Mouse (Mus musculus) heart, embryonic 11.5 days (tissue): ENCODE measurements at regions not wholly inside any gene's neighbourhood (a gene's known extent, or its start where the extent isn't known, plus 50 kb on each side); places are given as distances from the start of the nearest gene placed in this dataset.
"Not testable (repeated sequence)": the region's sequence is repeated elsewhere in the genome, so short reads cannot be mapped to it uniquely, and the experiment has no call there.

ENCODE experiments used
- ATAC-seq: fragments of 200-750 bp; cut with Nextera tagmentation; replicated peaks from 2 replicates; pipeline ENCODE4 v1.8.0; 2017; ENCODE audit warnings: moderate library complexity; ENCODE audit not compliant: insufficient number of reproducible peaks, low FRiP score, low TSS enrichment
- H3K27ac ChIP-seq: fragments of 300-500 bp; sonication (generic); 2 replicates; pipeline ENCODE4 v1.5.1; 2014; ENCODE audit warnings: mild to moderate bottlenecking, low read depth, low read length
- H3K27me3 ChIP-seq: fragments of 300-500 bp; sonication (generic); 2 replicates; pipeline ENCODE4 v1.6.1; 2014; ENCODE audit warnings: mild to moderate bottlenecking, low read length, mixed read lengths; ENCODE audit not compliant: control insufficient read depth, insufficient read depth
- H3K36me3 ChIP-seq: fragments of 300-500 bp; sonication (generic); 2 replicates; pipeline ENCODE4 v1.6.1; 2014; ENCODE audit warnings: mild to moderate bottlenecking, low read length, moderate library complexity, mixed read lengths; ENCODE audit not compliant: control insufficient read depth, insufficient read depth
- H3K4me1 ChIP-seq: fragments of 300-500 bp; sonication (generic); 2 replicates; pipeline ENCODE4 v1.6.1; 2014; ENCODE audit warnings: low read length; ENCODE audit not compliant: control insufficient read depth, insufficient read depth
- H3K4me2 ChIP-seq: fragments of 300-500 bp; sonication (generic); 2 replicates; pipeline ENCODE4 v1.6.1; 2014; ENCODE audit warnings: mild to moderate bottlenecking, moderate library complexity
- H3K4me3 ChIP-seq: fragments of 300-500 bp; sonication (generic); 2 replicates; pipeline ENCODE4 v1.5.1; 2014; ENCODE audit warnings: low read depth, low read length
- H3K9ac ChIP-seq: fragments of 300-500 bp; sonication (generic); 2 replicates; pipeline ENCODE4 v1.6.1; 2014; ENCODE audit warnings: mild to moderate bottlenecking, low read depth, low read length, moderate library complexity
- H3K9me3 ChIP-seq: fragments of 300-500 bp; sonication (generic); replicated peaks from 2 replicates; pipeline ENCODE4 v1.6.1; 2016; ENCODE audit warnings: low read length; ENCODE audit not compliant: control insufficient read depth
- WGBS: fragments of 180-500 bp; shearing (Covaris S2); extraction: QIAGEN DNeasy Blood & Tissue Kit; methylation state at CpG from one replicate; pipeline ENCODE4 v1.1.7; 2014; ENCODE audit not compliant: insufficient replicate concordance; 5-methylcytosine and 5-hydroxymethylcytosine counted together

DNA sequence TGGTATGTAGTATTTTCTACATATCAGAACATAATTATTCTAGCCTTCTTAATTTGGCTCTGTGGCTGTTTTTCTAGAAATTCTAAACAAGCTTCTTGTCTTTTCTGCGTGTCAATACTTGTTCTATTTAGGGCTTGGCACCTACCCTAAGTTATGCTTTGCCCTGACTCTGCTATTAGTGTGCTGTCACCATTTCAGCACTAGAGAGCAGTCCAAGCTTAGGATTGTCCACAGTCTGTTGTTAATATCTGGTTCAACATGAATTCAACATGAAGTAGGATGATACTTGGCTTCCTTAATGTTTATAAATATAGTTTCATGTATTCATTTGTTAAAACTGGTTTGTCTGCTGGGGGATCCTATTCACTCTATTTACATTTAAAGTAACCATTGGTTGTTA is 61.2 kb downstream of the Maged1 start:
- Histone ChIP-seq H3K27ac (no peak overlapping the region), H3K4me3 (no peak overlapping the region), H3K4me2 (no peak overlapping the region), H3K9ac (no peak overlapping the region), H3K9me3 (no peaks in the 10 kb centered on the region), H3K4me1 (no peaks in the 10 kb centered on the region), H3K36me3 (no peaks in the 10 kb centered on the region), H3K27me3 (0 out of 2 replicates have a peak, but pooled peaks cover 3% of the 10 kb centered on the region)
- ATAC-seq = no peak
- 55% methylated on average over 1 of the region's 1 CpGs for WGBS

- not testable (repeated sequence) for H3K27ac ChIP-seq, H3K4me3 ChIP-seq, H3K9ac ChIP-seq, H3K4me1 ChIP-seq, H3K4me2 ChIP-seq, H3K36me3 ChIP-seq, H3K9me3 ChIP-seq, H3K27me3 ChIP-seq
- ATAC-seq = peak; percentile 68
- no CpG with 5 or more reads among the region's 3 CpGs for whole genome bisulfite sequencing
Observed at GRCm38 (mm10) chrX:94467654-94468053, 74.3 kb downstream of the Maged1 start.
